Mouse (Mus musculus) kidney, postnatal 36 days (tissue): Measurements from ENCODE around the gene Ramp1.

Source experiments
- DNase-seq, 2 experiments: peaks; one replicate each; pipeline ENCODE4 v3.0.0; 2021 to 2022; ENCODE audit warnings: mixed read lengths in 2 of 2

Ramp1 gene

DNA sequence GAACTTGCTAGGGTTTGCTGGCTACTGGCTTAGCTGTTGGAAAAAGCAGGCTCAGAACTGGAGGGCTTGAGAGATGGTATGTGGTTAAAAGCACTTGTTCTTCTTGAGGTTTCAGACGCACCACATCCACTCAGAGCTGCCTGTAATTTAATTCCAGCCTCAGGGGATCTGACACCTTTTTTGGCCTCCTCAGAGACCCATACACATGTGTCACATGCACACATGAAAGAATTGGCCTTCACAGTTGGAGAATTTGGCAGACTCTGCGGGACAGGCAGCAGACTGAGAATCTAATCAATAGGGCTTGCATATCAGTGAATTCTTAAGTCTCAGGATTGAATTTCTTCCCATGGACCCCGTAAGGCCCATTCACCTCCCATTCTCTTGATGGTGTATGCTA is 21.5 kb downstream of the Ramp1 start:
- no peak for DNase-seq

DNA sequence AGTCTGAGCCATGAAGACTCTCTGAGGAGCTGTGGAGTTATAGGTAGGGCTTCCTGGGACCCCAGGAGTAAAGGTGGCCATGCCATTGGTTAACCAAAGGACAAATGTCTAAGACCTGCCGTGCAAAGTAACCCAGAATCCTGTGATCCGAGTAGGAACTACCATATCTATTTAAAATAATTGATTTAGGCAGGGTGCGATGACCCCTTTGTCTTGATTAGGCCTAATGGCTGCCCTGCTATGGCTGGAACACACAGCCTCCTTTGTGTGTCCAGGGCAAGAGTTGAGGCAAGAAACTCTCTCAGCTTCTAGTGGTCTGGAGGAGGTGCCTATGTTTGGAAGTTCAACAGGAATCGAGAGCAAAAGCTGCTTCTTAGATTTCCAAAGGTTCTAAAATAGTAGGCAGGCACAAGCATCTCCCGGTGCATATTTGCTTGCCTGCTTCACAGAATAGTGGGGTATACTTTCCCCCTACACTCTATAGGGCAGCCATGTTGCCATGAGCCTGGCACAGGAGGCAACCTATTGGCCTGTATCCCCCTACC is 24.7 kb downstream of the Ramp1 start:
- DNase-seq = no peak

DNA sequence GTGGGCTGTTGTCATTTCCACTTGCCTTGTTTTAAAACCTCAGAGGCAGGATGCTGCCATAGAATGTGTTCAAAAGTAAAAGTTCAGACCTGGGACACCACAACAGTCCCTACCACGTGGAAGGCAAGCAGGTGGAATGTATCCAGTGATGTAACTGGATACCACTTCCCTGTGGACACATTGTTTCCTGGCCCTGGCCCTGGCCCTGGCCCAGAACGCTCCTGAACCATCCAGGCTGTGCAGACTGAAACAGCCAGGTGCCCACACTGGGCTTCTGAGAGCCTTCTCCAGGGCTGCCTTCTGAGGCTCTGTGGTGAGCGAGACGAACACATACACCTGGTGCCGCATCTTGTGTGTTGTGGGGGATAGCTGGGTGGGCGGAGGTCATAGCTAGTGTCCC is 26.0 kb downstream of the Ramp1 start:
- no peak for DNase-seq

DNA sequence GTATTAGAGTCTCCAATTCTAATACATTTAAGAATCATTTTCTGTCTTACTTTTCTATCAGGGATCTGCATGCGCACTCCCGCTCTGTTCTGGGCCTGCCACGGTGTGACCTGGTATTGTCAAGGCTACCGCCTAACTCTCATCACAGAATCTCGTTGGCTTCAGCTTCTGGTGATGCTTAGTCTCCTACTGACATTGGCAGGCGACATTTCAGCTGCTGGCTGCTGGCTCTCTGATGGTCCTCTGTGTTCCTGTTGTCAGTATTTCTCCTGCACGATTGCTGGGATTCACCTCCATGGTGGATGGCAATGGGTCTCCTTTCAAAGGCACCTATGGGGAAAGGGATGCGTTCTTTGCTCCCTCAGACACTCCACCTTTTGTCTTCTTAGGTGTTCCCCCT is 26.7 kb downstream of the Ramp1 start:
- DNase-seq = no peak

DNA sequence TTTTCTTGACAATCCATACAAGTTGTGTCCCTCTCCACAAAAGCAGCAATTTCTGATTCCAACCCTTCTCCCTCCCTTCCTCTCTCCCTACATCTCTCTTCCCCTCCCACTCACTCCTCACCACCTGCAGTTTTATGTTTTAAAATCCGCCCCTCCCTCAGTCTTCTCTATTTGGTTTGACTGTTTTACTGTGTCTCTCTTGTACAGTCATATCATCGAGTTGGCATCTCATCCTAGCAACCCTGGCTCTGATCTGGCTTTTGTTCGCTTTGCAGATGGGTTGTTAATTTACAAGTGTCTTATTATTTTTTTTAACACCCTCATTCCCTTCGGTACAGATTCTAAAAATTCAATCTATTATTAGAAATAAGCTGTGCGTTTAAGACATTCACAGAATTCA is 27.3 kb downstream of the Ramp1 start:
- no peak for DNase-seq

DNA sequence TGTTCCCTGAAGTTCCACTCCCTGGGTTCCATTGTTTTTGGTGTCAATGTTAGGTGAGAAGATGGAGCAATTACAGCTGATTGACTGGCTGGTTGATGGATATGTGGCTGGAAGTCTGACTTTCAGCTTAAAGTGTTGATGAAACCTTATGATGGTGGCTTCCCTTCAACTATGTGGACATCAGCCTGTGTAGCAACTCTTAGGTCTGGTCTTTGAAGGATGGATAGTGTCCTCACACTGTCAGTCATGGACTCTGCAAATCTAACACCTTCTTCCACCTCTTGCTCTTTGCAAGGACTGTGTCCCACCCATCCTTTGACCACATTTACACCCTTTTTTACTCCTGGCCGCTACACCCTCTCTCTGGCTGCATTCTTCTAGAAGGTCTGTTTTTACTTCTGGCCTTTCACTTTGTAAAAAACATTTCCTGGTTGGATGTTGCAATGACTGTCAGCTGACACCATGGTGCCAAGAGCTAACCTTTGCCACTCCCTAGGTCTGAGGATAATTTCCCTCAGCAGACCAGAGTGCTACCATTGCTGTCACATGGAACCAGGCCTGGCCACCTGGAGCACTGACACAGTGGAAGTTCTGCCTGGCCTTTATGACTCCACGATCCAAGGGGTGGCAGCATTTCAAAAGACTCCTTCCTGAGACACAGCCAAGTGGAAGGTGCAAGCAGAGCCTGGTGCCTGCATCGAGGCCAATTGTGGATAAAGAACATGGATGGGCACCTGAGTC is 27.9 kb downstream of the Ramp1 start:
- DNase-seq = no peak

DNA sequence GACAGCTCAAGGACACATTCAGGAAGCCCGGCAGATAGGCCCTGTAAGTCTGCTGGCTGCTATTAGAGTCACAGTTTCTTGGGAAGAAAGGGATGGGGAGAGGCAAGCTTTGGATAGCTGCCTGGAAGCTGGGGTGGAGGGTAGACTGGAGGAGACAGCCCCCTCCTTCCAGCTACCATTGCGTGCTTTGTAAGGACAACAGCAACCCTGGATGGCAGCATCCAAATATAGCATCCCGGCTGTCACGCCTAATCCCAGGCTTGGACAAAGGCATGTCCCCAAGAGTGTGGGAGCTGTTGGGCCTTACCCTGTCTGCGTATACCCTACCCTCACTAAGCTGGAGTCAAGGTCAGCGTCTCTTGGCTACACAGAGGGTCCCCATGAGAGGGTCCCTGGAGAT is 29.7 kb downstream of the Ramp1 start:
- no peak for DNase-seq

DNA sequence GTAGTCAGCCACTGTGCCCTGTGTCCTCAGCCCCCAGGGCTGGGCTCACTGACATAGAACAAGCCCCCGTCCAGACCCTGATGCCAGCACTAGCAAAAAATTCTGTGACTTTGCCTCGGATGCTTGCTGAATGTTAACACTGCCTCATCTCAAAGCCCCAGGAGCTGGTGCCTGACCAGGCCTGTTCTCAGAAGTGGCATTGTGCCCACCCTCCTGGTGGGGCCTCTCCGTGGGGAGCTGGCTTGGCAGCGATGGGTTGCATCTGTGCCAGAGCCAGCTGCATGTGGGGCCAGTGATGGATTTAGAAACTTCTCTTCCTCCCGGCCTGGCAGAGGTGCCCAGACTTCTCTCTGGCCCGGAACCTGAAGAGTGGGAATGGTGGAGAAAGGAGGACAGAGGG is 30.2 kb downstream of the Ramp1 start:
- DNase-seq = no peak

DNA sequence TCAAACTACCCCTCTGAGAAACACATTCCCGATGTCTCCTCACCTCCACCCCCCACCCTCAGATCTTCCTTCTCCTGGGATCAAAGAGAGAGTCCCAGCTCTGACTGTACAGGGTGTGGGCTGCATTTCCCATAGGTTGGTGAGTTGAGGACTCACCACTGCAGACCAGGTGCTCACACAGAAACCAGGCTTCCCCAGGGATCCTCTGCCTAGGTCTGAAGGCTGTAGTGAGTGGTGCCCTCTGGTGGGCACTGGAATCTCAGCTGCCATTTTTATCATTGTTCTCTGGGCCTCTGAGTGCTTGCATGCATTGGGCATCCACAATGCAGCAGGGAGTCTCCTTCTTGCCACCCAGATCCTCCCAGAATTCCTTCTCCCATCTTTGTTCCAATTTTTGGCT is 31.5 kb downstream of the Ramp1 start:
- DNase-seq = peak; percentile 30 to 78

DNA sequence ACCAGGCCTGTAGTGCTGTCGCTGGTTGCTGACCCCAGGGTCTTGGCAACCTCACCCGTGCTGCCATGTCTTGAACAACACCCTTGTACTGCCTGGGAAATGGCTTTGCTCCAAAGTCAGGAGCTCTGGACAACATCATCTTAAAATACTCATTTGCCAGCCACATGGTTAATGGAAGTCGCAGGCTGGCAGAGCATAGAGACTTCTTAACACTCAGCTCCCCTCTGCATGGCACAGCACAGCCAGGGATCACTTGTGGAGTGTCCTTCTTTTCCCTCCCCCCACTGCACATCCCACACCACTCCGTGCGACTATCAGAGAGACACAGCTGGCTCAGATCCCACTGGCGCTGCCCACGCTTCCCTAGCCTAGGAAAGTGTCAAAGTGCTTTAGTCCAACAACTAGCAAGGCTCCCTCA is 32.0 kb downstream of the Ramp1 start:
- peak in 1 of 2 experiments; percentile 19 for DNase-seq

DNA sequence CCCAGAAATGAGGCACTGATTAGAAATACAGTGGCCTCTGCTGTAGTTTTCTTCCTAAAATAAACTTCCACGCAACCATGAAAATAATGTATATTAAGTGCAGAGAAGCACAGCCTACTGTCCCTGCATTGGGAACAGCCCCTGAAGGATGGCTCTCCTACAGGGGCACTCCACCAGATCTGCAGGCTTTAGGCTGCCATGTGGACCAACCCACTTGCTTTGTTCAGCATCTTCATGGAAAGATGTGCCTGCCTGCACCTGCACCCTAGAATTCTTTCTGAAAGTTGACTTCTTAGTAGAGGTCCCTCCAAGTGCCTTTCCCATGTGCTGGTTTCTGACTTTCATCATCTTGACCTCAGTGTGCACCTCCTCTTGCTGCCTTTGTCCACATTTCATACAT is 35.6 kb downstream of the Ramp1 start:
- no peak for DNase-seq

DNA sequence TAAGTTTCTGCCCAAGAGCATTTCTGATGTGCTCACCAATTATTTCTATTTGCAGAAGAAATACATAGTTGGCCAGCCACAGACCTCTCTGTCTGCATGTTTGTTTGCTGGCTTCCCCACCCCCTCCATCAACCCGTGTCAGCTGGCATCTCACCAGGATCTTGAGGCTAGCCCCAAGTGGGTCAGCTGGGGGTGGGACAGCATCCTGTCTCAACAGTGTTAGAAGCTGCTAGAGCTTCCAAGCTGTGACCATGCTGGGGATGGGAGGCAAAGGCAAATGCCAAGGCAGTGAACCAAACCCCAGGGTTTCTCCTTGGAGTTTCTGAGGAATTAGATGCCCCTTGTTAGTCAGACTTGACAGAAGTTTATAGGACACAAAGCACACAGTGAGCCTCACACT is 36.4 kb downstream of the Ramp1 start:
- peak in 1 of 2 experiments; percentile 20 for DNase-seq

DNA sequence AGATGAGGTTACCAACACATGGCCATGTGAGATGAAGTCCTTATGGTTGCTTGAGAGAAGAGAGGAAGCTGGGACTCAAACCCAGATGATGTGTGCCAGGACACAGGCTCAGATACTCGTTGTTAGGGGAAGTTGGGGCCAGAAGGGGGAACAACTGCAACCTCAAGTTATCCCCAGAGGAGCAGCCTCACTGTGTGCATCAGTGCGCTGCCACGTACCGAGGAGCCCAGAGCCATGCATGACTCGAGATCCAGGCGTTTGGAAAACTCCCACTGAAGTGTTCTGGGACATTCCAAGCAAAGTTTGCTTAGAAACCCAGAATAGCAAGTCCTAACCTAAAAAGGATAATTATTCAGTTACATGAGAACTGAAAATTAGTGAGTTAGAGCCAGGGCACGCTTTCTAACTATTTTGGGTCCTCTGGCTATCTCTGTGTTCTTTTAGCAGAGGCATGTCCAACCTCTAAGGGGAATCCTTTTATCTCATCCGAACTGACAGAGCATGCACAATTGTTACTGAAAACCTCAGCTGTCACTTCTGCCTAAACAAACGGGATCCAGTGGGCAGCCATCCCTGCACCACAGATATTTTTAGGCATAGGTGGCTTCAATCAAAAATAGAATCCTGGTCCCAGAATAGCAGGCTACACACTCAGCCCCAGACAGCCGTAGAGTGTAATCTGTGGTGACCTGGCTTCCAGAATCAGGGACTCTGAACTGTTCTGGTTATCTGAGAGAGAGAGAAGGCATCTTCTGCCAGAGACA is 37.1 kb downstream of the Ramp1 start:
- peak in 1 of 2 experiments; percentile 16 for DNase-seq

DNA sequence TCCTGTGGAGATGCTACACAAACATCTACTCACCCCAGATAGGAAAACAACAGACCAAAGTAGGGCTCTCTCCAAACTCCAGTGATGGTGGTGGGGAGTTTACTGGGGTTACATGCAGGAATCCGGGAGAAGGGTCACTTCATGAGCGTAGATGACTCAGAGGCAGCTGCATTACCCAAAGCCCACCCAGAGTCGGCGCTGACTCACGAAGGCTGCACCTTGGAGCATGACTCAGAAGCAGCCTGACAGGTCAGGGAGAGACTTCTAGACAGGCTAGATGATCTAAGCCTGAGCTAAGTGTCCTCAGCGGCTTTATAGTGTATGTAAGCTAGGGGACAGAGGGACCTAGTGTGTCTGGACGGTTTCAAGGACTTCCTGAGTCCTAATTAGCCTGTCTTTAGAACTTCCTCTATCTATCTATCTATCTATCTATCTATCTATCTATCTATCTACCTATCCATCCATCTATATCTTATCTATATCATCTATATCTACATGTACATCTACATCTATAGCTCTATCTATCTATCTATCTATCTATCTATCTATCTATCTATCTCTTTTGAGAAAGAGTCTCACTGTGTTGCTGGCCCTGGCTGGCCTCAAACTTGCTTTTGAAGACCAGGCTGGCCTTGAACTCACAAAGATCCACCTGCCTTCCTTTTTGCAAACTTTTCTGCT is 40.2 kb downstream of the Ramp1 start:
- DNase-seq = no peak

DNA sequence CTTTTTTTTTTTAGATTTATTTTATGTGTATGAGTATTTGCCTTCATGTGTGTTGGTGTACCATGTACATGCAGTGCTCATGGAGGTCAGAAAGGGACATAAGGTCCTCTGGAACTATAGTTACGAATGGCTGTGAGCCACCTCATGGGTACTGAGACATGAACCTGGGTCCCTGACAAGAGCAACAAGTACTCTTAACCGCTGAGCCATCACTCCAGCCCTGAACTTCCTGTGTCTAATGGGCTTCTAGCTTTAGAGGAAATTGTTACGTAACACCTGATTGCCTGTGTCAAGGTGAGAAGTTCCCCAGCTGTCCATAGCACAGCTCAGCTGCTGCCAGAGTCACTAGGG is 40.7 kb downstream of the Ramp1 start:
- no peak for DNase-seq

DNA sequence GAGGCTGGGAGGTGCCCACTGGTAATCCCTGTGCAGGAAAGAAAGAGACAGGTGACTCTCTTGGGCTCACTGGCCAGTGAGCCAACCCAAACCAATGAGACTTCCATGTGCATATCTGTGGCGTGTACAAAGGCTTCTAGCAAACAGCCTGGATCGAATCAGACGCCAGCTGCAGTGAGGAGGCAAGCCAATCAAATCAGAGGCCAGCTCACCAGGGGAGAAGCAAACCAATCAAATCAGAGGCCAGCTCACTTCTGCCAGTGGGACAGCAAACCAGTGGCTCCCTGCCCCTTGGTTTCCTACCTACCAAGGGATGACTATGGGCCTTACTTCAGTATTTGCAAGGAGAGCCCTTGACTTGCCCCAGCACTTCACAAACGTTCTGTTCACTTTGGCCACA is 46.9 kb downstream of the Ramp1 start:
- DNase-seq = no peak

DNA sequence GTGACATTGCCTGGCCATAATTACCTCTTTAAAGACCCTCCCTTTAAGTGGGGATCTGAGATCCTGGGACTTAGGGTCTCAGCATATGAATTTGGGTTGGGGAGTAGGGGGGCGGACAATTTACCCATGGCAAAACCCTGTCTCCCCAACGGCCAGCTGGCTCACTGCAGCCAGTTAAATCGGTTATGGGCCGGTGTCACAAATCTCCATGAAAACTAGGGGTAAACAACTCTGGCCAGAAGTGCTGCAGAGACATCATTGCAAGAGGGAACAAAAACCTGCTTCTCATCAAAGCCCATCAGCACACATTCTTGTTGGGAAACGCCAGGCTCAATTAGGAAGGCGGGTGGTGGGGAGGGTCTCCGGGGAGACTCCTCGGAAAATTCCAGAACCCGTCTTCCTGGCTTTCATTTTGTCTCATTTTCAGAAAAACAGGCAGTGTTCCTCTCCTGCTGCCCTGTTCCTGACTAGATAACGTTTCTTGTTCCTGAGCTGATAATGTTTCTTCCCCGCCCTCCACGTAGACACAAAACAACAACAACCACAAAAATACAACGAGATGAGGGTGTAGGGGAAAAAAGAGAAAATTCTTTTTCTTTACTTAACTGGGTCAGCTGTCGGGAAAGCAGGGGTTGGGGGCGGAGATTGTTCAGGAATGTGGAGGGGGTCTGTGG is 47.9 kb downstream of the Ramp1 start:
- no peak for DNase-seq

DNA sequence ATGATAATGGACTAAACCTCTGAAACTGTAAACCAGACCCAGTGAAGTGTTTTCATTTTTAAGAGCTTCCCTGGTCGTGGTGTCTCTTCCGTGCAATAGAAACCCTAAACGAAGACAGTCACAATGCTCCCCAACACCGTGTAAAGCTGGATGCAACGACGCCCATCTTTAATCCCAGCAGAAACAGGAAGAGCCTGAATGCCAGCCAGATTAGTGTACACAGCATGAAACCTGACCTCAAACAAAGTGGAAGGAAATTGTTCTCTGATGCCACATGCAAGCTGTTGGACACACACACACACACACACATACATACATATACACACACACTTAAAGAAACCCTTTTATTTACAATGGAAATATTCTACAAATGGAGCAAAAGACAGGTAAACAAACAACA is 51.5 kb downstream of the Ramp1 start:
- no peak for DNase-seq

DNA sequence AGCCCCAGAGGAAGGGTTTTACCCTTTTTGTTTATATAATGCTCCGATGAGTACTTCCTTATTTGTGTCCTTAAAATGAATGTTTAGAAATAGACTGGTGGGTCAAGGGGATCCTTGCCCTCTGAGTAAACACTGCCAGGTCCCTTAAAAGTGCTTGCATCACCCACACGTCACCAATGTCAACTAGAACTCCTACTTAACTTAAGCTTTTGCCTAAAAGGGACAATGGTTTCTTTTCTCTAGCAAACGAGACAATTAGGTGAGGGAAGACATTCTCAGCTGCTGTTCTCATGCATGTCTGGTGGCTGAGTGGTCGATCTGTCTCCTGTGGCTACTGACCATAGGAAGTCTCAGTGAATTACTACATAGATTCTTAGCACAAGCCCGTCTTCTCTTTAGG is 52.3 kb downstream of the Ramp1 start:
- DNase-seq = no peak

DNA sequence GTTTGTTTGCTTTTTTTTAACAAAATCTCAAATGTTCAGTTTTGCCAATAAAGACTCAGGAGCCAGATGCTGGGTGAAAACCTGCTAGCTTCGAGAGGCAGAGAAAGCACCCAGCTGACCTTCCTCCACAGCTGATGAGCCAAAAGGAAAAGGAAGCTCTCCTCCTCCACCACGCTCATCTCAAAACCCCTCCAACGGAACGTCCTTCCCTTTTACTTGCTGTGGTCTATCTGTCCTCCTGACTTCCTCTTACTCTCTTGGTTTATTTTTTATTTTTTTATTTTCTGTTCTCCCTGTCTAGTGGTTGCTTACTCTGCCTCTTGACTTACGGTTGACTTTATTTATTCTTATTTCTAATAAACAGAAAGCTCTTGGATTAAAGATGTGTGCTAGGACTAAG is 55.8 kb downstream of the Ramp1 start:
- no peak for DNase-seq

DNA sequence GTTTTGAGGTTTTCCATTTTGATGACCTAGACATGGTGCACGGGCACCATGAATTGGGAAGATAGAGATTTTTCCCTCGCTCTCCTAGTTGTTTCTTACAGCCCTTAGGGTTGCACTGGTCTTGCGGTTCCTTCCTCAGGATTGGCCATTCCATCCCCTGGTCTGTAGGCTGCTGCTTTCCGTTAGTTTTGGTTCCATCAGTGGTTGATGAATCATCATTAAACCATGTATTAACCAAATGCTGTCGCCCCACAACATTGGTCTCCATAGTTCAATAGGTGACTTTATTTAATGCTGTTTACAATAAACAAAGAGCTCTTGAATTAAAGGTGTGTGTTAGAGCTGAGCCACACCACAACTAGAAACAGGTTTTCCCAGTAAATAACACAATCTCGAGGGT is 58.1 kb downstream of the Ramp1 start:
- DNase-seq = no peak

DNA sequence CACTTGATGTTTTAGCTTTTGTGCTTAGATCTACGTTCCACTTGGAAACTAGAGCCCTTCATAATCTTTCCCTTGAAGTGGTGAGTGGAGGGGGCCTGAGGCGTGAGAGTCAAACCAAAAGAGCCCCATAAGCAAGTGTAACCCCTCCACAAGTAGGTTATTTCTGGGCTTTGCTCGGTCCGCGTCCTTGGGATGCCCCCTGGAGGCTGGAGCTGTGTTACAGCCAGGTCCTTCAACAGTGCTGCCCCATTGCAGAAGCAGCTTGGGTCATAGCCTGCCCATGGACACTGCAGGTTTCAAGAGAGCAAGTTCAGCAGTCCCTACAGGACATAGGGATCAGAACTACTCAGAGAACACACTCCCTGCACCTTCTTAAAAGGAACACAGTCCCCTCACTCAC is 59.5 kb downstream of the Ramp1 start:
- DNase-seq = peak in 1 of 2 experiments; percentile 78

DNA sequence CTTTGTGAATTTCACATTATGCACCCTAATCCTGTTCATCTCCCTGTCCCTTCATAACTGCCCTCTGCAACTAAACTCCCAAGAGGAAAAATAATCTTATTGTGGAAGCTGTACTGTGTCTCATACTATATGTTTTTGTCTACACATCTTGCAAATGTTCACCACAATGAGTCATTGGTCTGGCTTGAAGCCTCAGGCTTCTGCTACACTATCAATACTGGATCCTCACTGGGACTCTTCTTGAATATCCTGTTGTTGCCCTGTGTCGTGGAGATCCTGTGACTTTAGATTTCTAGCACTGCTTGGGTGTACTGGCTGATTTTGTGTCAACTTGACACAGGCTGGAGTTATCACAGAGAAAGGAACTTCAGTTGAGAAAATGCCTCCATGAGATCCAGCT is 60.2 kb downstream of the Ramp1 start:
- no peak for DNase-seq
